Mouse (Mus musculus) testis, adult 2 months (tissue): ENCODE data around the gene Smap1.

Source experiments
- CTCF ChIP-seq: fragments of 200-500 bp; IDR thresholded peaks from 2 replicates; pipeline ENCODE4 v1.5.1; 2012; ENCODE audit warnings: low read depth, mild to moderate bottlenecking, inconsistent platforms, low read length, moderate library complexity; ENCODE audit not compliant: control insufficient read depth, insufficient read depth, insufficient replicate concordance
- POLR2A ChIP-seq: fragments of 200-500 bp; IDR thresholded peaks from 2 replicates; pipeline ENCODE4 v1.6.1; 2012; ENCODE audit warnings: low read depth, mild to moderate bottlenecking, inconsistent platforms, low read length, moderate library complexity; ENCODE audit not compliant: control insufficient read depth

DNA sequence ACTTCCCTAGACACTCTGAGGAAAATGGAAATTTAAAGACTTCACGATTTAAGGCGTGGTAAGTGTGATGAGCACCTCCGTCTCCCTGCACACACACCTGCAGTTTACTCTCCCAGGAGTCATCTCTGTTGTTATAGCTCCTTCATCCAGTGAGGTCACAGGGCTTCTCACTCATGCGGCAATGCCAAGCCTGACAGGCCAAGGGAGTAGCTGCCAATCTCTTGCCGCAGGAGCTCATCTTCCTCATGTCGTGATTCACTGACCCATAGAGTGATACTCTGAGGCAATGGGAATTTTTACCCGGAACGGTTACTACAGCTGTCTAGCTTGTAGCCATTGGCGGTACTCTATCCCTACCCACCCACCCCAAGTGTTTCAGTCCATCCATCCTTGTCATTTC, 123.8 kb downstream of the Smap1 start:
- TF ChIP-seq CTCF (no peak), POLR2A (no peak)
